Mouse (Mus musculus) thymus, postnatal 0 days (tissue): ENCODE results near the gene Shq1. TPM values are rescaled to one million over a fixed set of nuclear protein-coding genes. Genes with fewer than 3 reads are reported as not detected.

ENCODE experiments used
- DNase-seq: peaks from one replicate; pipeline ENCODE4 v3.0.0-alpha.2; 2015; ENCODE audit warnings: low spot score
- polyA plus RNA-seq: library from polyadenylated mRNA; unstranded; fragments of >200 nt; fragmentation: Nextera tagmentation; extraction: Ambion mirVana; gene quantifications from 2 replicates; pipeline ENCODE4 v1.2.1, GENCODE M21; 2015

The Shq1 gene
- polyA plus RNA-seq, 1 experiment from 2014 or later: 14.0 TPM

DNA sequence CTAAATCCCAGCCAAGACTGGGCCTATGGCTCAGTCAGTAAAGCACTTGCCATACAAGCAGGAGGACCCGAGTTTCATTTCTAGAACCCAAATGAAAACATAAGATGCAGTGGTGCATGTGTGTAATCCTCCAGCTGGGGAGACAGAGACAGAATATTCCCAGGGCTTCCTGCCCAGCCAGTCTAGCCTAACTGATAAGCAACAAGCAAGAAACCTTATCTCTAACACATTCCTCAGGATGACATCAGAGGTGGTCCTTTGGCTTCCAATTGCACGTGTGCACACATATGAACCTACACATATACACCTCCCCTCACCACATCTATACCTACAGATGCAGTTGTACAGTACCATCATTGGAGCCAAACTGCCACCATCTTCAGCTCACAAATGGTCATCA is 2.1 kb downstream of the Shq1 start:
- no peak for DNase-seq

DNA sequence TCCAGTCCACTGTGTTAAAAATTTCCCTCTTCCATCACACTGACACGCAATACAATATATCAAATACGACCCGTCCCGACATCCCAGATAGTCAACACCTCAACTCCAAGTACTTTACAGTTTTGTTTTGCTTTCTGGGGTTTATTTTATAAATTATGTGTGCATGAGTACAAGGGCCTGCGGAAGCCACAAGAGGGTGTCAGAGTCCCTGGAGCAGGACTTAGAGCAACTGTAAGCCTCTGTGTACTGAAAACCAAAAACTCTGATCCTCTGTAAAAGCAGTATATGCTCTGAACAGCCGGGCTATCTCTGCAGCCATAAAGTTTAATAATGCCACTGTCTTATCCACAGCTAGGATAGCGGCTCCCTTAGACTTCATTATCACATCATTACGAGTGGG is 3.3 kb downstream of the Shq1 start:
- DNase-seq: no peak

DNA sequence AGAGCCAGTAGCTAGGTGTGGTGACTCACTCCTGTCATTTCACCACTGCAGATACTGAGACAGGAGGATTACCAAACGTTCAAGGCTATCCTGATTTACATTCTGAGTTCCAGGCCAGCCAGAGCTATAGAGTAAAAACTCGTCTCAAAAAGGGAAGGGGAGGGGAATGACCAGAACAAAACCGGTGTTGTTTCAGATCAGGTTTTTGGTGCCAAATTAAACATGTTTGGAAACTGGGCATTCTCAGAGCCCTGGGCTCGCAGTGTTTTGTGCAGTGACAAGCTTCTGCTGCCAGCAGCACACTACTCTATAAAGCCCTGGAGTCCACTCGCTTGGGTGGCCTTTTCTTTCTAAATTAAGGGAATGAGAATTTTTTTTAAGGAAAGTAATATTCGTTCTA is 8.7 kb downstream of the Shq1 start:
- no peak for DNase-seq

DNA sequence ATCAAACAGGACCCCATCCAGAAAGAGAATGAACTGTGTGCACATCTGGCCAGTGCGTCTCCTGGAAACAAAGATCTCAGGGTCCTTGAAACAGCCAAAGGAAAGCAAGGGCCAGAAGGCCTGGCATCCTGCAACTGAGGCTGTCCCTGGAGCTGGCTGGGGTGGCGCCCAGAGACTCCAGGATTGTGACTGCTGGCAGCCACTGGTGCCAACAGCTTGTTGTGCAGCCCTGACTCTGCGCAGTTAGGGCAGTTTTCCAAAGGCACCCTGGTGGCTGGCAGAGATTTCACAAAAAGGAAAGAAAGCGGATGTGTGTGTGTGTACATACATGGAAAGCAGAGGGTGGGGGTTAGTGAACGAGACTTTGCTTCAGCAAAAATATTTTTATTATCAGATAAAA is 10.6 kb downstream of the Shq1 start:
- no peak for DNase-seq

DNA sequence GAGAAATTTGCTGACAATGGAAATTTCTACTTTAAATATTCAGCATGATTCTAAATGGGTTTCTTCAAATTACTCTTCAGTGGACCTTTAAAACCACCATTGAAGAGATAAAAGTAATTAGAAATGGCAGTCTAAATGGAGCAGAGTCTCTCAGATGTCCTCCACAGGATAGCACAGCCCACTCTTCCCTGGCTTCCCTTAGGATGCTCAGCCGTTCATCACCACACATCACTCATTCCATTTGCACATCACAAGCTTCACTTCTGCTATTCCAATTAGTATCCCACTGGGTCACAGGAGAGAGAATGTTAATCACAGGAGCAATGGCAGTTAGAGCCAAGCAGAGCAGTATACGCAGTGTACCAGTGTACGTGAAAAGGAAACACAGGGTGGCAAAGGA is 18.4 kb downstream of the Shq1 start:
- DNase-seq: no peak

DNA sequence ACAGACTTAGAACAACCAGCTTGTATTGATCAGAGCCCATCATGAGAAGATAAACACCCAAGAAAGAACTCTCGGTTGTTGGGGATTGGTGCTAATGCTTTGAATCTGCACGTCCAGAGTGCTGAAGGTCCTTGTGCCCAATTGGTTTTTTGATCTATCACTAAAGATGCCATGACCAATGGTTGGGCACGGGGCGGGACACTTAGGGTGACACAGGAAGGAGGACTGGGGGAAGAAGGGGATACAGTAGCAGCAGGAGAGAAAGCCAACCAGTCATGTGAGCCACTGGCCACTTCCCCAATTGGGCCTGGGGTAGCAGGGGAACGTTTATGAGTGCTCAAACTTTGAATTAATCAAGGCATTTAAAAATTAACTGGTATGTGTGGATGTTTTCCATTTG is 23.8 kb downstream of the Shq1 start:
- DNase-seq: no peak

DNA sequence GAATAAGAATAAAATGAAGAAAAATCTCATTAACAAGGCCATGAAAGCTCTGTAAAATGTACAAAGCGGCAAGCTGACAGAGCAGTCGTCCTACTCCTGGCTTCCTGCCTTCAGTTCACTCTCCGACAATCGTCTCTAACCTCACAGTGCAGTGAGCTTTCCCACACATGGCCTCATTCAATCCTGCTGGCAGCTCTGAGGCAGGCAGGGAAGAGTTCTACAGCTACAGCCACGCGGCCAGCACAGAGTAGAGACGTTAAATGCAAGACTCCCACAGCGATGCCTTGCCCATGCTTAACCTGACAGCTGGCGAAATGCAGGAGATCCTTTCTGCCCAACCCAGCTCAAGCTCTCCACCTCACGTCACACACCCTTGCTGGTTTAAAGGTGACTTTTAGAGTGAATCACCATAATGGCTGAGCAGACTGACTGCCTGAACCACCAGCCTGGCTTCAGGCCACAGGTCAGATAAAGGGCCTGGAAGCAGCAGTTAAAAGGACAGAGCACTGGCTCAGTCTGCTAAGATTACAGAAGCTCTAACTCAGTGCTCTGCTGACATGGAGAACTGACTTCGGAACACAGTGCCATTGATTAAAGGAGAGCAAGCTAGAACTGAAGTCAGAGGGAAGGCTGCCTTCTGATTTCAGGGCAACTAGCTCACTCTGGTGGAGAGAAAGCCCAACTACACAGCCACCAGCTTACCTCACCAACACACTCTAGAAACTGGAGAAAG is 25.3 kb downstream of the Shq1 start:
- DNase-seq: peak; percentile 42

DNA sequence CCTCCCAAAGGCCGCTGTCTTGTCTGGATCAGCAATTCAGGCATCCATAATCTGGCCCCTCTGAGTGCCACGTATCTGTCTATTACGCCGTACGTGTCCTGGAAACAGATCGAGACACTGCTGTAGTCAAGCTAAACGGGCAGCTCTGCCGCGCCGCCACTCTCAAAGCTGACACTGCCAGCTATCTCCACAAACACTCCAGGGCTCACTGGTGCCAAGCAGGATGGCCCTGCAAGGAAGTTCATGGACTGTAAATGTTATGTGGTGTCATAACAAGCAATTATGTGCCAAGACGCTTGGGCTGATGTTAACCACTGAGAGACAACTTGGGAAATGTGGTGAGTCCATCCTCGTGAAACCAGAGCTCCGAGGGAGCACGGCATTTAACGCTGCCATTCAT is 26.3 kb downstream of the Shq1 start:
- no peak for DNase-seq

DNA sequence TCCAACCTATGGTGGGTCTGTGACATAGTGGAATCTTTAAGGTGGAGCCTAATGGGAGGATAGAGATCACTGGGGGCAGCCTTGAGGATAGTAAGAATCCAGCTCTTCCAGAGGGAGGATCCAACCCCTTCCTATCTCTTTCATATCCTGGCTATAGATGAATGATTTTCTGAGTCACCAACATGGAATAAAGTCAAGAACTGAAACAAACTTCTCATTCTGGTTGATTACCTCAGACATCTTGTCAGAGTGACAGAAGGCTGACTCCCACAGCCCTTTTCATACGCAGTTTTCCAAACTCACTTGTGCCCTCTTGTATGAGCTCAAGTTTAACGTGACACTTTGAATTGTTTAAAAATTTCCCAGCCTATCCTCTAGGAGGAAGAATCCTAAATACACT is 28.2 kb downstream of the Shq1 start:
- DNase-seq: no peak

DNA sequence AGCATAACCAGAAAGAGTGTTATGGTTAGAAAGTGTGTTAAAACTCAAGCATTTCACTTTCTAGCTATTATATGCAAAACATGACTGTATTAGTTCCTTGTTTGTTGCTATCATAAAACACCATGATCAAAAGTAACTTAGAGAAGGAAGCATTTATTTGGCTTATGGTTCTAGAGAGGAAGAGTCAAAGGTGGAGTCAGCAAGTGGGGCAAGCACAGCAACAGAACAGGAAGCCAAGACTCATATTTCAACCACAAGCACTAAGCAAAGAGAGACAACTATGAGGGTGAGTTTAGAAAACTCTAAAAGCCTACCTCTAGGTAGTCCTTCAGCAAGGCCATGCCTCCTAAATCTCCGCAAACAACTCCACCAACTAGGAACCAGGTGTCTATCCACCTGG is 30.4 kb downstream of the Shq1 start:
- no peak for DNase-seq

DNA sequence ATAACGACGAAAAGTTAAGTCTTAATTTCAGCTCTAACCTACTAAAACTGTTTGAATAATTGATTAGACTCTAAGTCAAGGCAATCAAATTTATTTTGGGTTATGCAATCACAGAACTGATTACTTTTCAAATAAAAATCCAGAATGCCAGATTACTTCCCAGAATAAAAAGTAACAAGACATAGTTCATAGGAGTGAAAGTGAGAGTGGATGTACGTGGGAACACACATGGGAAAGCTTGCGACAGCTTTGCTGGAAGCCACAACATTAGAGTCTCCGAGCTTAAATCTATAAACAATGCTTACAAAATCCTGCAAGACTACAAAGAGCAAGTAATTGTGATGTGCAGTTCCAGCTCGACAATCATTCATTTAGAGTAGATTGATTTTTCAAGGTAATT is 41.9 kb downstream of the Shq1 start:
- no peak for DNase-seq

DNA sequence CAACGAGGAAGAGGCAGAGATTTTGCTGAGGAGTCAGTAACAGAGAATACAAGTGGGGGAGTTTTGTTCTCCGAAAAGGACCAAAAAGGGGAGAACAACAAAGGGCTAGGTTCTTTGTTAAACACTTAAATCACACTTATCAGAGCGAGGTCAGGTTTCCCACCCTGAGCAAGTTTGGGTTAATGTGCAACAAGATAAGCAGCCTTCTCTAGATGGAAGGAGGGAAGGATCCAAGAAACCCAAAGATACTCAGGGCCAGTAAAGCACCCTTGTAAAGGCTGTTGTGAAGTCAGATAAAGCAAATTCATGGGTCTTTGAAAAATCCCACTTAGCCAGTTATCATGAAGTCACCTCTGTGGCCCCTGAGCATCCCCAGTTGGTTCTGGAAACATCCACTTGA is 42.7 kb downstream of the Shq1 start:
- DNase-seq: no peak

DNA sequence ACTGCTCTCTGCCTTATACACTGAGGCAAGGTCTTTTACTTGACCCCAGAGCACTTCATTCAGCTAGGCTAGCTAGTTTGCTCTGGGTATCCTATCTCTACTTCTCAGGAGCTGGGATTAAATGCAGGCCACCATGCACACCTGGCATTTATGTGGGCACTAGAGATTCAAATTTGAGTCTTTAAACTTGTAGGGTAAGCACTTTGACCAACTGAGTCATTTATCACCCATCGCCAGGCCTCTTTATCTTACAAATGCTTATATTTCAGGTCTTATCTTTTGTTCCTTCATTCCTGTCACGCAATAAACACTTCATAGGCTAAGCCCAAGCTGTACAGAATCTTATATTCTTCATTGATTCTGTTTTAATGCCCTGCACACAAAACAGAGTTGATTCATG is 47.0 kb downstream of the Shq1 start:
- no peak for DNase-seq

DNA sequence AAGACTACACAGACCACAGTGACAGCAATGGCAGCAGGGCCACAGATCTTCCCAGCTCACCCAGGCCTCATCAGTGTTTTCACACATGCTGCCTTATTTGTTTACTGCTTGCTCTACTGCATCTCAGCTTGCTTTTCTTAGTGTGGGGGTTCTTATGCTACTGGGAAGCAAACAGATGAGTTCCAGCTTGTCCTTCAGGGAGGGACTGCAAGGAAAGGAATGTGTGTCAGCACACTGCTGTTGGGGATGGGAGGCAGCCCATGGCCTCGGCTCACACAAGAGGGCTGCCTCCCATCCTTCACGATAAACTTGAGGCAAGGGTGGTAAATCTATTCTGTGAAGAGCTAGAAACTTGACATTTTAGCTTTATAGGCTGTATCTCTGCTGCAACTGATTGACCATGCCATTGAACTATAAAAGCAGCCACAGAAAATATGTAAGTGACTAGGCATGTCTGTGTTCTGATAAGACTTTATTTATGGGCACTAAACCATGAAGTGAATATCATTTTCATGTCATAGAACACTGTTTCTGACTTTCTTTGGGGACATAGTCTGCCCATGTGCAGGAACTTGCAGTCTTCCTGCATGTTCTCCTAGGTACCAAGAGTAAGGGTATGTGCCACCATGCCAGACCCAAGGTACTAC is 48.0 kb downstream of the Shq1 start:
- no peak for DNase-seq

DNA sequence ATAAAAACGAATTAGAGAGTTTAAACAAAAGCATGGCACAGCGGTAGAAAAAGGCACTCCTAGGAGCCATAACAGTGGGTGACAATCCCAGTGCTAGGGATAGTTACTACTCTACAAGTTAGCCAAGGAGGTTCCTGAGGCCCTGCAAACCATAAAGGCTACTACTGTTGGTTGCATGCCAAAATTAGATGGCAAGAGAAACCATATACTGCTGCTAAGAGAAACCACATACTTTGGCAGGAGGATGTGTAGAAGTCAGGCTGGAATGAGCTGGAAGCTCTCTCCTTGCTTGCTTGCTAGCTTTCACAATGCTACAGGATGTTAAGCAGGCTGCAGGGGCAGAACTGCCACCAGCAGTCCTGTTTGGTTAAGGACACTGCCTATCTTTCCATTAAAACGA is 50.5 kb downstream of the Shq1 start:
- DNase-seq: no peak

DNA sequence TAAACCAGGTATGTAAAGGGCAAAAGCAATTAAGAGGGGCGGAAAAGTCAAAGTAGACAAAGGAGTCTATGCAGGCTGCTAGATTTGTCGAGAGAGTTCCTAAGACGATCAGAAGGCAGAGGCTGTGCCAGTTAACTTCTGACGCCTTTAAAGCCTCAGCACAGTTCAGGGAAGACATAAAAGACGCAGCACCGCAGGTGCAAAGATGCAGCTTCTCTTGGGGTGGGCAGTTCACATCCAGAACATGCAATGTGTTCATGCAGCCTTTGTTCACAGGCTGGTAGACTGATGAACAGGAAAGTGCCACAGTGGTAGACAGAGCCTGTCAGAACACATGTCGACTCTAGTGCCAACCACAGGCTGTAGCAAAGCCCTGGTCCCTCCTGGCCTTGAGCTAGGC is 51.6 kb downstream of the Shq1 start:
- peak; percentile 71 for DNase-seq

DNA sequence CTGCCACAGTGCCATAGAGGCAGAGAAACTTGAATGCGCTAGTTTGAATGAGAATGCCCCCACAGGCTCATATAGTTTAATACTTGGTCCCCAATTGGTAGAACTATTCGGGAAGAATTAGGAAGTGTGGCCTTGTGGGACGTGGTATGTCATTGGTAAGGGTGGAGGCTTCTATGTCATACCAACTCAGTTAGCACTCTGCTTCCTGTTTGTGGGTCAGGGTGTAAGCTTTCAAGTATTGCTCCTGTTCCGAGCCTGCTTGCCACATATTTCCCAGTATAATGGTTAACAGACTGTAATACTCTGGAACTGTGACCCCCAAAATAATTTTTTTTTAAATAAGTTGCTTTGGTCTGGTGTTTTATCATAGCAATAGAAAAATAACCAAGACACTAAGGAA is 54.8 kb downstream of the Shq1 start:
- no peak for DNase-seq

DNA sequence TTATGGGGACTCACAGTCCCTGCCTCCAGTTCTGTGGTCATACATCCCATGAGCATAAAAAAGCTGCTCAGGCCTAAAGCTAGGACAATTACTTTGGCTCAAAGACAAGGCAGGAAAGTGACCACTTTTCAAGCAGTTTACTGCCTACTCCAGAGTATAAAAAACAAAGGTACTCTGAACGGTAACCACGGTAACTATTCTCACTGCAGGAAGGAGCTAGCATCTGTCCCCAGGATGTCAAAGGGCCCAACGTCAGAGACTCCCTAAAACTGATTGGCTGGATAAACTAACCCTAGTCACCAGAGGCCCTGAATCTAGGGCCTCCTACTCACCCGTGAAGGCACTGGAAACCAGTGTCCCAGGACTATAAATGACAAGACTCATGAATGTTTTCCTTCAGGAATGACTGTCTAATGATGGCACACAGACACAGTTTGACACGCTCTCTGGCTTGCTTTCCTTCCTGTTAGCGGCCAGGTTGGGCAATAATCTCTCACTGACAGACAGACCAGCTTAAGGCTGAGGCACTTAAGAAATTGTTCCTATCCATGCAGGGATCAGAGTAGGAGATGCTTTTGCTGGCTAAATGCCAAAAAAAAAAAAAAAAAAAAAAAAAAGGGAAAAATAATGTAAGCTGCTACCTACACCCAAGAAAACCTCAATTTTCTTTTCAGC is 57.2 kb downstream of the Shq1 start:
- no peak for DNase-seq

DNA sequence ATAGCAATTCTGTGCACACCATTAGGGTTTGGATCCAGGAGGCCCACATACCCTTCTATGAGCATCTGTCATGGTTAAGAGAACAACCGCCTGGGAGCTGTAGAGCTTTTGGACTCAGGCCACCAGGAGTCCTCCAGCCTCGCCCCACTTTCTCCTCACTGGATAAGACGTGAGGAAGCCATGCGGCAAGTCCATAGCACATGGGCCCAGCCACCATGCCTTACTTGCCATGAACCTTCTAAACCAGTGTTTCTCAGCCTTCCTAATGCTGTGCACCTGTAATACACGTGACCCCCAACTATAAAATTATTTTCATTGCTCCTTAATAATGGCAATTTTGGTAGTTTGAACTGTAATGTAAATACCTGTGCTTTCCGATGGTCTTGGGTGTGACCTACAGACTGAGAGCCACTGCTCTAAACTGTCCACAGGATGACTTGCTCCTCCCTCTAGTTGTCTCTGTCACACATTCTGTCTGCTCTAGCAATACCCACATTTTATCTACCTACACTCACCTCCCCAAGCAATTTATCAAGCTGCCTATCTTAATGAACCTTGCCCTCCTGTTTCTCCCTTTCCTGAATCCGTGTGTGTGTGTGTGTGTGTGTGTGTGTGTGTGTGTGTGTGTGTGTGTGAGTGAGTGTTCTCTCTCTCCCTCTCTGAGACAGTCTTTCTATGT is 59.9 kb downstream of the Shq1 start:
- DNase-seq: no peak

DNA sequence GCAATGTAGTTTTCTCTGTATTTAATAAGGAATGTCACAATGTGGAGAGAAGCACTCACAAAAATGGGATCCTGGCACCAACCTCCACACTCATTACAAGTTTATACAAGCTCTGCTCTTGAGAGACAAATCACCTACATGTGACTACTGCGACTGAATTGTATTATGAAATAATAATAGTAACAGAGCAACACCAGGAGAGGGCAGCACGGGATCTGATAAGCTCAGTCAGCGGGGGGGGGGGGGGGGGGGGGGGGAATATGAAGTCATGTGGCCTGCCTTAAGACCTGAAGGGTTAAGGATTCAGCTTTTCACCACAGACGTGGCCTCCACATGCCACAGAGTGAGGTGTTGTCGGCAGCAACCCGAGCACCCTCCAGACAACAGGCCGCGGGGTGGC is 60.8 kb downstream of the Shq1 start:
- DNase-seq: peak; percentile 29

DNA sequence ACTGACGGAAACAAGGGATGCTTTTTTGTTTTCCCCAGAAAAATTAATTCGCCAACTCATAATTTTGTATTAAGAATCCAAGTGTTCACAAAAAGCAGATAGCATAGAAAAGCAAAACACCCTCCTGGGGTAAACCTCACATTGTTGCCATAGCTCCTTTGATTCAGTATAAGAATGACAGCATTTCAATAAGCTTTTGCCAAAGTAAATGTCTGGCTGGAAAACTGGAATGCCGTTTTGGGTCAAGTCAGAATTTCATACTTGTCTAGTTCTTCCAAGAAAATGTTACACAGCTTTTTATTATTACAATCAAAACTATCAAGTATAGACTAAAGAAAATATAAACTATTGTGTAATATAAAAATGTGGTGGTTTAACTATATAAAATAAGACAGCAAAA is 61.7 kb downstream of the Shq1 start:
- DNase-seq: no peak

DNA sequence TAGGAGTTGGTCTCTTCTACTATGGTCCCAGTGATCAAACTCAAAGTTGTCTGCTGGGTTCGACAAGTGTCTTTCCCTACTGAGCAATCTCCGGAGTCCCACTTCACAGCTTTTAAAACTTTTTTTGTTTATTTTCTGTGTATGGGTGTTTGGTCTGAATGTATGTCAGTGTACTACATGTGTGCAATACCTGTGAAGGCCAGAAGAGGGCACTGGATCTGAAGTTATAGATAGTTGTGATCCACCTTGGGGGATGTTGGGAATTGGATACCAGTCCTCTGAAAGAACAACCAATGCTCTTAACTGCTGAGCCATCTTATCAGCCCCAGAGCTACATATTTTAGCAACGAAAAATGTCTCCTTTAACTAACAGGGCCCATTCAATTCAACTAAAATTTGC is 62.5 kb downstream of the Shq1 start:
- peak; percentile 53 for DNase-seq
